Mouse (Mus musculus): ENCODE results near the gene Det1.
A peak's percentile ranks its signal among the peaks of the same experiment; 100 is the strongest.

The Det1 gene

DNA sequence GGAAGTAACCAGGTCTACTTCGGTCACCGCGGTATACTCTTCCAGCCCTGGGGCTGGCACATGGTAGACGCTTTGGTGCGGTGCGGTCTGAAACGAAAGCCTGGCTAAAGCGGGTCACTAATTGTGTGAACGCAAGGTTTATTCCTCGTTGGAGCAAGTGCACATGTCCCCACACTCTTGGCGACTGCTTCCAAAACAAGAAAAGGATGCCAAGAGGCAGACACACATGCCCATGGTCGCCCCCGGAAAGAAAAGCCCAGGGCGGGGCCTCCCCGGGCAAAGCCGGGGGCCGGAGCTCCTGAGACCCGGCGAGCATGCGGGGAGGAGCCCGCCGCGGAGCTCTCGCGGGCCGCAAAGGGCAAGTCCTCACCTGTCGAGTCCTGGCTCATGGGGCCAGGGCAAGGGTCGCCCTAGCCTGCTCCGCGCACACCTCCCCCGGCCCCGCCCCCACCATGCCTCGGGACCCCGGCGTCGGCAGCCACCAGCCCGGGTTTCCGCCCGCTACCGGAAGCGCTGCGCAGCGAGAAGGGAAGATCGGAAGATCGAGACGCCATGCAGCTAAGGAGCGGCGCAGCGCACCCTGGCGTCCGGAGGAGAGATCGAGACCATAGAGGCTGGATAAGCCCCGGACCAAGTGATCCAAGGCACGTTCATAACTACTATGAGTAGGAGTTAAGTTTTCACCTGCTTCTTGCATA lies at the start of gene Det1:
TSS of gene Det1 (minus strand) at position 527 of the 698 bp plus-strand sequence.
- DNase-seq: peak; percentile 80 to 91

DNA sequence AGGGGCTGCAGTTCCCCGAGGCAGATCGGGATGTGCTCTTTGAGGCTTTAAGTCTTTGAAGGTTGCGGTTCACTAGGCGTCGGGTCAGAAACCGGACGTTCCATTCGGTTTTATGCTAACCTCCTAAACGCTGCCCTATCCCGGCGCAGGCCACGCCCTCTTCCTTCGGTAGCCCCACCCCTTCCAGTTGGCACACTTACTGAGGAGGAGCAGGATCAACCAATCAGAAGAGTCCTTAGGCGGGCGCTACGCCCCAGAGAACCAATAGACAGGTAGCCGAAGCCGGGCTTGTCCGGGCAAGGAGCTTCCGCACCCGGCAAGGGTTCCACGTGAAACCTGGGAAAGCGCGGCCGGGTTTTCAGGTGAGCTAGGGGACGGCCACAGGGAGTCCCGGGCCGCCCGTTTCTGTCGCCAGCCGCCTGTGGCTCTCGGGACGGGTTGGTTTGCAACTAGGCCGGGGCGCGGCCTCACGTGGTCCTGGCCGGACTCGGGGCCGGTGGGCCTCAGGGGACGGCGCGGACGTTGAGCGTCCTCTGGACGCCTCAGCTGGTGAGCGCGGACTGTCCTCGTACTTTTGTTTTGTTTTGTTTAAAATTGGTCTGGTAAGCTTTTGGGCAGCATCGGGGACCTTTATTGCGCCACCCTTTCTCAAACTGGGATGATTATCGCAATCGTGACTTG lies 48.7 kb upstream of the Det1 start, which contains the start of gene Aen:
TSS of gene Aen (plus strand) at position 202 of the 681 bp plus-strand sequence.
- peak; percentile 98 to 99 for DNase-seq

DNA sequence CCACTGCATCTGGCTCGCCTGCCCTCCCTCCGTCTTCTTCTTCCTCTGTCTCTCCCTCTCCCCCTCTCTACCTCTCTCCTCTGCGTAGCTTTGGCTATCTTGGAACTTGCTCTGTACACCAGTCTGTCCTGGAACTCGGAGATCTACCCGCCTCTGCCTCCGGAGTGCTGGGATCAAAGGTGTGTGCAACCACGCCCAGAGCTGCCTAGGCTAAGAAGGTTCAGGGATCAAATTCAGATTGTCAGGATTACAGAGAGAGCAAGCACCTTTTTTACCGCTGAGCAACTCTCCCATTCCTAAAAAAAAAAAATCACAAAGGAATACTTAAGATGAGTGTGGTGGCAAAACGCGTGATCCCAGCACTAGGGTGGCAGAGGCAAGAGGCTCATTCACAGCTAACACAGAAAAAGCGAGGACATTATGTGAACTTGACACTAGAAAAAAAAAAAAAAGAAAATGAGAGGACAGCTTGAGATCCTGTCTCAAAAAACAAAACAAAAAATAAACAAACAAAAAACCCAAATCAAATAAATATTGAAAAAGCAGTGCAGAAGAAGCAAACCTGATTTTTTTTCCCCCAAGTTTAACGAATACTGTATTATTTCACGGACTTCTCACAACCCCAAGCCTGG lies 48.1 kb upstream of the Det1 start:
- DNase-seq: no peak

DNA sequence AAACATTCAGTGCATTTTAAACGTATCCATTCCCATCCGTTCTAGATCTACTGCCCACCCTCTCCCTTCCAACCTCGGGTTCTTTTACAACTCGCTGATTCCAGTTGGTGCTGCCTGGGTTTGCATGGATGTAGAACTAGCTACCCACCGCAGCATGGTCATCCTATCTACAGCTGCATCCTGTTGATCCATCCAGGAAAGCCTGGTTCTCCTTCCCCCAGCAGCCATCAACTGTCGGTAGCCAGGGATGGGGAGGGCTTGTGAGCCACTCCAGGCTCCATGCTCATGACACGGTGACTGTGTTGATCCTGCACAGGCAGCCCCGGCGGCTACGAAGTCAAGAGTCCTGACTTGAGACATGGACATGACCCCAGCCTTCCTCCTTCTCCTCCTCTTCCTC lies 46.9 kb upstream of the Det1 start:
- no peak for DNase-seq

DNA sequence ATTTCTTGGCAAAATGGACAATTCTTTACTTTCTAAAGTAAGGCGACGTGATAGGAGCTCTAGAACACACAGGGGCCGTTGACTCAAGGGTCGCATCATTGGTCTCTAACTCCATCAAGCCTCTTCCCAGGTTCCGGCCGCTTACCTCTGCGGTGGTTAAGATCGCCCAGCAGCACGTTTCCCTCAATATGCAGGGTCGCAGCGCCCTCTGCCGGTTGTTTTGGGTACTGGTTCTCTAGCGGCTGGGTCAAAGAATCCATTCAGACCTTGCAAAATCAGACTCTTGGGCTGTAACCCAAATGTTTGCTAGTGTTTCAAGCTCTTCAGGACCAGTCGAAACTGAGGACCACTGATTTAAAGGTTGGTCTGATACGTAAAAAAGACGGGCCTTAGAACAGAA lies 43.6 kb upstream of the Det1 start:
- peak; percentile 60 to 88 for DNase-seq

DNA sequence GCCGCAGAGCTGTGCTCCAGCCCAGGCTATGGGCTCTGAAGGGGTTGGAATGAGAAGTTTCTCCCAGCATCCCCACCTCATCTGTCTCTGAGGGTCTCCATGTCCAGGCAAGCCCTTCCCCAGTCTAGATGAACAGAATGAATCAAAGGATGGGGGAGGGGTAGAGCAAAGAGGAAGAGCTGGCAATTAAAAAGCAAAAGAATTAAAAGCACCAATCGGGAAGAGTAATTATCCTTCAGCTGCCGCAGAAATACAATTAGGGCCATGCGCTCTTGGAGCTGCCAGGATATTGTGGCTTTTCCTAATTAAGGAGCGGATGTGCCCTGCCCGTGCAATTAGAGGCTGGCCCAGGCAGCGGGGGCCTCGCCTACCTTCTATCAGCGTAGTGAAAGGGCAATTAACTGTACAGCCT lies 40.4 kb upstream of the Det1 start:
- DNase-seq: no peak

DNA sequence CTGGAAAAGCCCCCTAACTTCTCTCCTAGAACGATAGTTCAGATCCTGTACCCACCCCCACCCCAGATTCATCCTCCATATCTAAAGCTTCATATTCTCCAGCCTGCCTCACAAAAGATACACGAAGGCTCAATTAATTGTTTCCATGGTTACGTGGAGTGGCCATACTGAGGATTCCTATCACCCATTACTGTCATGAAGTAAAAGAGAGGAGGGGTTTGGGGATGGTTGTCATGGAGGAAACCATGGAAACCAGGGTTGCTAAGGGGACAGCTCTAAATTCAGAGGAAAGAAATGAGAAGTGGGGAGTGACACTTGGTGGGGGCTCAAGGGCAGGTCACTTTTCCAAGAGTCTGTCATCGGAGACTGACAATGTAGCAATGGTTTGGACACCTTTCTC lies 39.4 kb upstream of the Det1 start:
- no peak for DNase-seq

DNA sequence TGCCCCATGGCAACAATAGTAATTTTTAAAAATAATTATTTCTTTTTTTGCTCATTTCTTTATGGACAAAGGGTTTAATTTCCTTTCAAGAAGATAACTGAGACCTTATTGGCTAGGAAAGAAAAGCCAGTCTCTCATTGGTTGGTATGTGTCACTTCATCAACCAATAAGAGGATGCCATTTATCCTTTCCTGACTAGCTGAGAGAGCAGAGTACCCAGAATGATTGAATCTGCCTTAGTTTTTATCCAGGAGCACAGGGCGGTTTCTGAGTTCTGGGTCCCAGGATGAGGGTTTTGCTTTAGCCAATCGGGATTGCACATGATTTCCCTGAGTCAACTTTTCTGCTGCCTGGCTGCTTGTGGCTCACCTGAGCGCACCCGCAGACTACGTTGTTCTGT lies 38.3 kb upstream of the Det1 start:
- no peak for DNase-seq

DNA sequence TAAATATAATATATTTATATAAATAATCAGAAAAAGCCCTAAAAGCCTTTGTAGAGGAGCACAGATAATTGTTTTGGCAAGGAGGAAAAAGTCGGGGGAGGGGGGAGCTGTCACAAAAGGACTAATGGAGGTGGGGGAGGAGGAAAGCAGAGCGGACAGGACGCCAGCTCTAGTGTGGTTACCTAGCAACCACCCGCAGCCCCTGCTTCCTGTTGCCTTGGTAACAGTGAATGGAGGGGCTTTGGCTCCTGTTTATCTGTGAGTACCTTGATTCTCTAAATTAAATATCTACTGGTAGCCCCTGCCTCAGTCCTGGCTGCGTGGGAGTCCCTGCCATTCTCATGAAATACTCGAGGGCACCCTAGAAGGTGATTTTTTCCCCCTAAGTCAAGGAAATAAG lies 37.1 kb upstream of the Det1 start:
- no peak for DNase-seq

DNA sequence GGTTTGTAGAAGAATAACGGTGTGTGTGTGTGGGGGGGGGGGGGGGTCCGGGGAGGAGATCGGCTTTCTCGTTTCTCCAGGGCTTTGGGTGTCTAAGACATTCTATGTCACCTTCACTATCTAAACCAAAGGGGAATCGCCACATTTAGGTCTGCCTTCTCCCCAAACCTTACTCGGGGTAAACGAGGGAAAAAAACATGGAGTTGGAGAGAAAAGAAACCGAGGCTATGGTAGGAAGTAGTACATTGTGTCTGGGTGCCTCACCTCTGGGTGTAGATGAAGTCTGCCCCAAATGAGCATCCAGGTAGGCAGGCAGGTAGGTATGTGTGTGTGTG lies 36.6 kb upstream of the Det1 start:
- no peak for DNase-seq

DNA sequence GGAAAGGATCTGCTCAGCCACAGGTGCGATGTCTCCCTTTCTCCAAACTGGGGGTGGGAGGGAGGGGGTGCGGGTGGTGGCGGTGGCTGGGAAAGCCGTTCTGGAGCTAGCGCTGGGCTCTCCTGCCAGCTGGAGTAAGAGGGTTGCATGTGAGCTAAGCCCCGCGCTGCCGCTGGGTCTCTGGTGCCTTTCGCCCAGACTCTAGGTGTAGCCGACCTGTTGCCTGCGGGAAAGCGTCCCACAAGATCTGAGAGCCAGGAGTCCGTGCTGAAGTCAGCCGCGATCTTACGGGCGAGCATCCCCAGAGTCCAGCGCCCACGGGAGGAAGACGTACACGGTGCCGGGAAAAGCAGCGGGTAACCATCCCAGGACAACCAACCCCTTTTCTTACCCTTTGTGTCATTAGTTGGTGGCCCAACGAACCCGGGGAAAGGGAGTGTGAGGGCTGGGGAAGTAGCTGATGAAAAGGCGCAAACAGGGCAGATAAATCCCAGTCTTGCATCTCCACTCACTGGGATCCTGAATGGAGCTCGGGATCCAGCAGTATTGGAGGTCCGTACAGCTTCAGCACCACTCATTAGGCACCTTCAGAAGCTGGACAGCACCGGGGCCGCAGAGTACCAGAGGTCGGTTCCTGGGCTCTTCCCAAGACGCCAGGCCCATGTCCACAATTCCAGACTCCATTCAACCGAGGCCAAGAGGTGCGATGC lies 36.1 kb upstream of the Det1 start:
- DNase-seq: no peak

DNA sequence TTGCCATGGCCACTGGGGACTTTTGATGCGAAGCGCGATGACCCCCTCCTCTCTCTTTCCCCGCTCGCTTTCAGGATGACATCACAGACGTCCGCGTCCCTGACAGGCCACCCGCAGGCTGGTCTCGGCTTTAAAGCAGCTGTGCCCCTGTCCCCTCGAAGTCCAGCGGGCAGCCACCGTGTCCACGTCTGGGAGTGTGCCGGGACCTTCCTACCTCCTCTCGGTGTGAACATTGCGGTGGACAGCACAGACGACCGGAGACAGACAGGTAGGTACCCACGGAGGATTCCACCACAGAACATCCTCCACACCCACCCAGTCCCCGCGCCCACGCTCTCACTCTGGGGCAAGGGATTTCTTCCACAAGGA lies 35.4 kb upstream of the Det1 start:
- no peak for DNase-seq

DNA sequence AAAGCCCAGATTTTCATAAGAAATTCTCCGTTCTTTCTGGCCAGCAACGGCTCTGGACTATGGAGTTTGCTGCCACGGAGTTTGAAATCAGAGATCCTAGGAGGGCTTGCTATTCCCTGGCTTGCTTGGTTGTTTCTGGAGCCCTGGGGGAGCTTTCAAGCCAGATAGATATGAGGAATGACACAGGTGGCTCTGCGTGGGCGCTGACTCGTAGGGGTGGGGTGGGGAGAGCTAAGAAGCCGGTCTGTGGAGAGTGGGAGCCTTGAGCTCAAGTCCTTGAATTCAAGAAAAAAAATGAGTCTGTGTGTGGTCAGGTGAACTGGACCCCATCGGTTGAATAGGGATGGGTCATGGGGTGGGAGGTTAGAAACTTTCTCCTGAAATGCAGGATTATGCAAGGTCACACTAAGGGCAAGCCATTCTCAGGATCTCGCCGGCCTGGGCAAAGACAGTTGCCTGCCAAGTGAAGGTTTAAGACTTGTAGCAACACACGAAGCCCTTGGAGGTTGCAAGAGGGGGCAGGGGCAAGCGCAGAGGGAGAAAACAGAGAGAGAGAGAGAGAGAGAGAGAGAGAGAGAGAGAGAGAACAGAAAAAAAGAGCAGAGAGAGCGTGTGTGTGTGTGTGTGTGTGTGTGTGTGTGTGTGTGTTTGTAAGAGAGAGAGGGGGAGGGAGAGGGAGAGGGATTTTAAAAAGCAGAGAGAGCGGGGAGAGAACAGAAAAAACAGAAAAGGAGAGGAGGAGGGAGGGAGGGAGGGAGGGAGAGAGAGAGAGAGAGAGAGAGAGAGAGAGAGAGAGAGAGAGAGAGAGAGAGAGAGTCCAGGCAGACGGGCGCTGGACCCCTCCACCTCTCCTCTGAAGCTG lies 34.8 kb upstream of the Det1 start:
- DNase-seq: no peak

DNA sequence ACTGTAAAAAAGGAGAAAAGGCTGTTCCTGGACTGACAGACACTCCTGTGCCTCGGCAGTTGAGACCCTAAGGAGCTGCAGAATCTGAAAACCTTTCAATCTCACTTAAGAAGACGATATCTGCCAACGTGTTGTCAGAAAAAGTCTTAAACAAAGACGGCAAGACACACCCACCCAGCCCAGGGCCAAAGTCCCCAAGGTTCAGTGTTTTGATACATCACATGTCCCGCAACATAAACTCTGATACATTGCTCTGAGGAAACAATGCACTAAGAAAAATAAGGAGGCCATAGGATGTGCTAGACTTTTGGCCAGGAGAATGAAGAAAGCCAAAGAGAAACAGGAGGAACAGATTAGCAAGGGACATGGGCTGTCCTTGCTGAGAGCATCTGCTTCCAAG lies 25.8 kb upstream of the Det1 start:
- no peak for DNase-seq

DNA sequence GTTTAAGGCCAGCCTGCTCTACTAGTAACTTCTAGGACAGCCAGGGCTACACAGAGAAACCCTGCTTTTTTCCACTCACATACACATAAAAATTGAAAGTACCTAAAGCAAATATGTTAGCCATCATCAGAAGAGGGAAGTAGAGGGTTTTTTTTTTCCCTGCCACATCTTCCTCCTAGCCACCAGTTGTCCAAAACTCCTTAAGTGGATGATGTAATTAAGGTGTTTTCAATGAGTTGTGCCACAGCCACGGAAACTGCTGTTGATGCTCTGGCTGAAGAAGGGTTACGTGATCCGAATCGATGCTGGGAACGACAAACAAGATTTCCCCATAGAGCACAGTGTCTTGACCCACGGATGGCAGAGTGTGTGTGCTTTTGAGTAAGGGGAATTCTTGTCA lies 25.3 kb upstream of the Det1 start:
- no peak for DNase-seq

DNA sequence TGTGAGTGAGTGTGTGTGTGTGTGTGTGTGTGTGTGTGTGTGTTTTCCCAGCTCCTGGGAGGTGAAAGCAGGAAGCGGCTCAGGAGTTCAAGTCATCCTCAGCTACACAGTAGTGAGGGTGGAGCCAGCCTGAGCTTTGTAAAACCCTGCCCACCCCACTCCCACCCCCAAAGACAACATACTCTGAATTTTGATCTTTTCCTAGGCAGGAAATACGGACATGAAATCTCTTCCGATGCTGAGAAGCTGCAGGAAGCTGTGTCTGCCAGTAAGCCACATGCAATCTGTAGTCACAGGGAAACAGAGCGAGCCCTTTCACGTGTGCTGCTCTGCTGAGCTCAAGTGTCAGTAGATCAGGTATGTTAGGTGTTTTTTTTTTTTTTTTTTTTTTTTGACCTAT lies 21.7 kb upstream of the Det1 start:
- DNase-seq: no peak

DNA sequence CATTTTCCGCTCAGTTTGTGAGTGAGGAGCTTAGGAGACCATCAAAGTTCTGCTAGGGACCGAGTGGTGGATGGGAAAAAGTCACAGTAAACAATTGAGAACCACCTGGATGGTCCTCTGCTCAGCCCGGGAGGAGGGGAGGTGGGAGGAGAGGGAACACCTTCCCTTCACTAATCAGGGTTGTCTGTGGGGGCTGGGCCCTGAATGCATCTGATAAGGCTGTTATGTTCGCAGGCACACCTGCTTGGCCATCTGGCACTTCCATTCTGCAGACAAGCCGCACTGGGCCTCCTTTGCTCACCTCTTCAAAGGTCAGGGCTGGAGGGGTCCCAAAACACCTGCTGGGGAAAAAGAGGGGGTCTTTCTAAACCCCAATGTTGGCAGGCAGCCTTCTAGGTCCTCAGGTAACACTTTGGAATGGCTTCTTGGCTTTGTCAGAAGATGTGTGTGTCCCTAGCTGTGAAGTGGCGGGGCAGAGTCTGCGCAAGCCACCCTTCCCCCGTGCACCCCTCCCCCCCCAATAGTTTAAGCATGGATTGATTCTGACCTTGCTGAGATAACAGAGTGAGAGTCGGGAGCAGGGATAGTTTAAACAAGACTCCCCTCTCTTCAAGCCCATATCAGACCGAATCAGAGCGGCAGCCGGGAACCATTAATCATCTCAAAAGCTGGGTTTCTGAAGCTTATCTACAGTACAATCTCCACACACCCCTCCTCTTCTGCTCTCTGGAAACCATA lies 18.3 kb upstream of the Det1 start:
- DNase-seq: no peak

DNA sequence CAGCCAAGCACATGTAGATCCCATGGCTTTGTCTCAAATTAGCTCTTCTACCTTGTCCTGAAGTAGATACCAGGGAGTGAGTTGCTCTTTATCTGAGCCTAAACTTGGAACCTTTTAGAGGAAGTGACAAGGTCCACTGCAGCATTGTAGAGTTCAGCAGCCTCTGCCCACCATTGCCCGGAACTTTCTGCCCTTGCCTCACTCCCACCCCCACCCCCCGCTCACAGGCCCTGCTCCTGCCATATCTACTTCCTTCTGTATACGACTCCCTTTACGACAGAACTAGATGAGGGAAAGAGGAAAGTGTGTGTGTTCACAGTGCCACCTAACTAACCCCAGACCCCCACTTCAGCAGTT lies 17.4 kb upstream of the Det1 start:
- no peak for DNase-seq

DNA sequence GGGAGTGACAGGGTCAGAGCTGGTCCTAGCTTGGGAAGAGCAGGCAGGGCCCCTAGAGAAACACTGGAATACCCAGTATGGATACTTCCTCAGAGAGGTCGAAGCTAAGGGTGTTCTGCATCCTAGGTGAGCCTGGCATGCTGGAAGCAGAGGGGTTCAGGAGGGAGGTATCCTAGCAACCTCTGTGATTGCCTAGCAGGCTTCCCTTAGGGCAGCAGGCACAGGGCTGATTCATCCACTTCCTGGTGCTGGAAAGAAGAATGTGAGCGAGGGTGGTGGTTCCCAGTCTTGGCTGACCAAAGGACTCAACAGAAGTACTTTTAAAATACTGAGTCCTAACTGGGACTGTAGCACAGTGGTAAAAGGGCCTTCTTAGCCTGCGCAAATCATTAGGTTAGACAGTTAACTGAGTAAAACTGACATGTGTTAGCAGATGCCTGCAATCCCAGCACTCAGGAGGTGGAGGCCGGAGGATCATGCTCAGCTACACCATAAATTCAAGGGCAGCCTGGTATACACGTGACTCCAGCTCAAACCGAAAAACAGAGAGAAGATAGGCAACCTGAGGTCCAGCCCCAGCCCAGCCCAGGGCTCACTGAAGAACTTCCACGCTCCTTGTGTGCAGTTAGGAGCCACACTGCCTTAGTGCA lies 16.9 kb upstream of the Det1 start:
- DNase-seq: no peak

DNA sequence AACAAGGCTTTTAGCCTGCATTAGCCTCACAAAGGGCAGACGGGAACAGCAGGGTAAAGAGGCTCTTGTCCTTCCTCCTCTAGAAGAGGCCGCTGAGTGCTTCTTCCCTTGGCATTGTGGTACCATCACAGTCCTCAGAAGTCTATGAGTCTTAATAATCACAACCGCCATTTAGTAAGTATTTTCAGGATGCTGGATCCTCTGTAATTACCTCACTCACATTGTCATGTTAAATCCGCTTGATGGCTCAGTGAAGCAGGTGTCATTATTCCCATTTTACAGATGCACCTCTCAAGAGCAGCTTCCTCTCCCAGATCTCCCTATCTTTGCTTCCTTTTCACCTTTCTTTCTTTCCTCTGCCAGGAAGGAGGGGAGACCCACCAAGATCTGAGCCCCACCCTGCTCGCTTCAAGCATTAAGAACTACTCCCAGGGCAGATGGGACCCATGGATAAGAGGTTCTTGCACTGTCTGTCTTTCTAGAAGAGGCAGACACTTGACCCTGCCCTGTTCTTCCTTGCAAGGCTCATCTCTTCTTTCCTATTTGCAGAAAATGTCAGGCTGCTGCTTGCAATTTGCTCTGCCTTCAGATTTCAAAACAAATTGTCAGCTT lies 8.1 kb upstream of the Det1 start:
- DNase-seq: no peak

DNA sequence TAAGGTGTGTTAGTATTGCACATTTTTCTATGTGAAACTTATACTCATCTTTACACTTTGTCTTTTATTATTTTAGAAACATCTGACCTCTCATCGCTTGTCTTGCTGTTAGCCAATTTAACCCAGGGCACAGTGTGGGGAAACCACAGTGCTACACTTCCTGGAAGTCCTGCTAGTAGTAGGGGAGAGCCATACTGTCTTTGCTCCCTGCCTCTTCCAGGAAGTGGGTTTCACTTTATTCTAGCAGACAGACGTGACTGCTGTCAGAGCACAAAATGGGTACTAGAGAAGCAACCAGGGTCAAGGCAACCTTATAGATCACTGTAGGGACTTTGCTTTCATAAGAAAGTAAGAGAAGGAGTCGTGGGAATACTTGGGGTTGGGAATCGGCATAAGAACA lies 7.0 kb upstream of the Det1 start:
- no peak for DNase-seq

Measured in spleen, adult 18-20 months (tissue).